Comparison of ENCODE assay signal across 16 mouse cellular contexts in the genomic region with DNA sequence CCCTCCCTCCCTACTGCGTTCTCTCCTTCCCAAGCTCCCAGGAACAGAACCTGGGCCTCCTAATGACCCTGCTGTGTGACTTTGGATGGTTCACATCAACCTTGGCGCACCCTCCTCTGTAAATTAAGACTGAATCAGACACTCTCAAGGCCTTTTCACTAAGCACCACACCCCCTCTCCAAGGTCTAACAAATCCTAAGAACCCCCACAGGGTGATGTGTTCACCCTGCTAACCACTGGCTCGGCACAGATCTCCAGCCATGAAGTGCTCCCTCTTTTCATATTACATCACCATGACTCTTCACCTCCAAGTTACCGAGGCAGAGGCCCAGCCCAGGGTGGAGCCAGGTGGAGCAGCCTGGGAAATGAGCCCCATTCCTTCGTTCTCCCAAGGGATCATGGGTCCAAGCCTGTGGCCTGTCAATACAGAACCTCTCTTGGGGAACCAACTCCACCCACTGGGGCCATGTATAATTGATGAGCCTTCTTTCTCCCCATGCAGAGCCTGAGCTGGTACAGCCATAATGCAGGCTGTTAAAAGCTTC. TPM values are rescaled to one million over a fixed set of nuclear protein-coding genes. Genes with fewer than 3 reads are reported as not detected.
DNase-seq lines count a peak whose midpoint lies in the region; ATAC-seq and TF ChIP-seq lines count a peak whose summit lies in the region.
"Had no signal": no experiment of that assay in that cellular context is flagged by ENCODE, and none has a peak within 500 bp of the region (broad histone marks: within the 10 kb centered on the region; RNA-seq: fewer than 3 reads in every experiment).

No protein-coding gene starts in this region.

- 75% methylated on average over 5 of the region's 5 CpGs for WGBS in midbrain, embryonic 10.5 days
- WGBS in midbrain, embryonic 11.5 days, result 78% methylated on average over 5 of the region's 5 CpGs
- WGBS in stomach, postnatal 0 days, result 62% methylated on average over 5 of the region's 5 CpGs

- H3K27ac ChIP-seq in midbrain, embryonic 10.5 days (replicated peaks), result peak overlapping the region; percentile 17; the same call in 1 of the 2 replicates
- no peak overlapping the region for H3K27ac ChIP-seq in midbrain, embryonic 11.5 days (ENCODE audit: low read depth, low read length)
- H3K27ac ChIP-seq in stomach, postnatal 0 days (replicated peaks), result peak overlapping the region; percentile 76
- H3K27ac ChIP-seq: heart, adult 2 months; hindbrain, embryonic 12.5 days; limb, embryonic 15.5 days; macrophage; midbrain, embryonic 15.5 days; stomach, embryonic 15.5 days had no signal

- no peak for ATAC-seq in midbrain, embryonic 11.5 days (ENCODE audit: low FRiP score)
- ATAC-seq in stomach, postnatal 0 days (ENCODE audit: low FRiP score, low TSS enrichment), result peak; percentile 90
- ATAC-seq: midbrain, embryonic 15.5 days had no signal

- H3K4me2 ChIP-seq in midbrain, embryonic 11.5 days, result no peak overlapping the region
- H3K4me2 ChIP-seq in stomach, postnatal 0 days (replicated peaks; ENCODE audit: low read depth), result no peak overlapping the region
- H3K4me2 ChIP-seq: hindbrain, embryonic 12.5 days; limb, embryonic 15.5 days; midbrain, embryonic 15.5 days; stomach, embryonic 15.5 days had no signal

- peak; percentile 34 to 81 for DNase-seq in adrenal gland, adult (ENCODE audit: inconsistent age in 2 of 2, low spot score in 1 of 2)
- no peak for DNase-seq in adrenal gland, postnatal 25 days
- no peak for DNase-seq in midbrain, embryonic 10.5 days (ENCODE audit: low spot score)
- no peak for DNase-seq in midbrain, embryonic 11.5 days (ENCODE audit: low spot score, missing footprints)
- peak; percentile 41 for DNase-seq in adrenal gland, postnatal 14 days
- DNase-seq in stomach, postnatal 0 days (ENCODE audit: low spot score), result peak; percentile 70
- no peak for DNase-seq in urinary bladder, postnatal 14 days (ENCODE audit: low spot score)
- DNase-seq in cerebellum, adult 9-10 months, result no peak
- DNase-seq: cerebellum, postnatal 36 days; heart, adult 2 months; right cerebral cortex, postnatal 14 days had no signal

- H3K9ac ChIP-seq in midbrain, embryonic 11.5 days (ENCODE audit: low read length), result no peak overlapping the region
- no peak overlapping the region for H3K9ac ChIP-seq in stomach, postnatal 0 days (ENCODE audit: low read length)
- H3K9ac ChIP-seq: hindbrain, embryonic 12.5 days; limb, embryonic 15.5 days; midbrain, embryonic 15.5 days; stomach, embryonic 15.5 days had no signal

- peaks cover 18% of the 10 kb centered on the region for H3K4me1 ChIP-seq in midbrain, embryonic 10.5 days
- H3K4me1 ChIP-seq in midbrain, embryonic 11.5 days (ENCODE audit: control insufficient read depth, insufficient read depth, low read length), result no peaks in the 10 kb centered on the region
- H3K4me1 ChIP-seq in stomach, postnatal 0 days (replicated peaks; ENCODE audit: control insufficient read depth, insufficient read depth), result no peaks in the 10 kb centered on the region
- H3K4me1 ChIP-seq: midbrain, embryonic 15.5 days; stomach, embryonic 15.5 days had no signal

- TF ChIP-seq CTCF in stomach, postnatal 0 days (IDR thresholded peaks at IDR 0.05; ENCODE audit: low read depth), result no peak

- H3K36me3 ChIP-seq in midbrain, embryonic 10.5 days, result no peaks in the 10 kb centered on the region
- H3K36me3 ChIP-seq in midbrain, embryonic 11.5 days (ENCODE audit: control insufficient read depth, insufficient read depth, low read length), result no peaks in the 10 kb centered on the region
- H3K36me3 ChIP-seq in stomach, postnatal 0 days (ENCODE audit: control insufficient read depth, insufficient read depth, low read length), result no peaks in the 10 kb centered on the region
- H3K36me3 ChIP-seq: hindbrain, embryonic 12.5 days; limb, embryonic 15.5 days; midbrain, embryonic 15.5 days; stomach, embryonic 15.5 days had no signal

- H3K4me3 ChIP-seq in midbrain, embryonic 10.5 days, result no peak overlapping the region
- H3K4me3 ChIP-seq in midbrain, embryonic 11.5 days (ENCODE audit: low read depth, low read length), result no peak overlapping the region
- no peak overlapping the region for H3K4me3 ChIP-seq in stomach, postnatal 0 days (ENCODE audit: low read depth, low read length)
- H3K4me3 ChIP-seq: heart, adult 2 months; hindbrain, embryonic 12.5 days; limb, embryonic 15.5 days; midbrain, embryonic 15.5 days; stomach, embryonic 15.5 days had no signal

- TF ChIP-seq EP300 in stomach, postnatal 0 days (optimal IDR thresholded peaks at IDR 0.05), result no peak

- no peaks in the 10 kb centered on the region for H3K27me3 ChIP-seq in midbrain, embryonic 10.5 days (ENCODE audit: low read depth, poor library complexity, severe bottlenecking)
- no peaks in the 10 kb centered on the region for H3K27me3 ChIP-seq in midbrain, embryonic 11.5 days (ENCODE audit: control insufficient read depth, insufficient read depth, low read length)
- H3K27me3 ChIP-seq in stomach, postnatal 0 days (ENCODE audit: control insufficient read depth, insufficient read depth, low read length), result no peaks in the 10 kb centered on the region
- H3K27me3 ChIP-seq: hindbrain, embryonic 12.5 days; limb, embryonic 15.5 days; midbrain, embryonic 15.5 days; stomach, embryonic 15.5 days had no signal

- no peaks in the 10 kb centered on the region for H3K9me3 ChIP-seq in midbrain, embryonic 10.5 days (replicated peaks)
- no peaks in the 10 kb centered on the region for H3K9me3 ChIP-seq in midbrain, embryonic 11.5 days (ENCODE audit: control insufficient read depth, low read length)
- no peaks in the 10 kb centered on the region for H3K9me3 ChIP-seq in stomach, postnatal 0 days (ENCODE audit: control insufficient read depth, low read length)
- H3K9me3 ChIP-seq: hindbrain, embryonic 12.5 days; limb, embryonic 15.5 days; midbrain, embryonic 15.5 days; stomach, embryonic 15.5 days had no signal

RNA-seq across cellular contexts. Expression of a gene that starts 28.6 kb away (rescaled TPM):
- total RNA-seq in adrenal gland, postnatal 25 days (2021), result 33.6 and 41.1 TPM in 2 replicates
- 14.2 and 18.7 TPM in 2 replicates for polyA plus RNA-seq in midbrain, embryonic 10.5 days (2016; fragmentation: Nextera tagmentation; extraction: Ambion mirVana)
- polyA plus RNA-seq in midbrain, embryonic 11.5 days (2014; fragmentation: Nextera tagmentation; extraction: Ambion mirVana), result 18.0 and 18.2 TPM in 2 replicates
- 34.3 and 55.1 TPM in 2 replicates for total RNA-seq in adrenal gland, postnatal 14 days (2021)
- 11.5 and 12.1 TPM in 2 replicates for polyA plus RNA-seq in stomach, postnatal 0 days (2015; fragmentation: Nextera tagmentation; extraction: Ambion mirVana)

Comparison
In these comparisons a context has a peak if more than half of its experiments do, and no peak if none do; other contexts are left out.
1. DNase-seq: peak in adrenal gland, adult (2 of 2), adrenal gland, postnatal 14 days (single experiment) and stomach, postnatal 0 days (single experiment); none in adrenal gland, postnatal 25 days (single experiment), midbrain, embryonic 10.5 days (single experiment), midbrain, embryonic 11.5 days (single experiment), urinary bladder, postnatal 14 days (single experiment) and cerebellum, adult 9-10 months (single experiment).